ENCODE assay signal across 8 mouse cellular contexts in genomic region chr16:17202549-17202948, GRCm38 (mm10). TPM values are rescaled to one million over a fixed set of nuclear protein-coding genes. Genes with fewer than 3 reads are reported as not detected.
DNase-seq lines count a peak whose midpoint lies in the region; ATAC-seq and TF ChIP-seq lines count a peak whose summit lies in the region.

Ube2l3 (minus strand) TSS chr16:17202649.

- H3K4me2 ChIP-seq in limb, embryonic 12.5 days, result peak within 1 kb of the TSS; percentile 85

- no peak within 1 kb of the TSS for H3K9ac ChIP-seq in limb, embryonic 12.5 days (replicated peaks)

- H3K4me3 ChIP-seq in spleen, adult 2 months (ENCODE audit: extremely low read depth, insufficient read depth, insufficient read length), result peak within 1 kb of the TSS; percentile 87; the same call in 1 of the 2 replicates
- H3K4me3 ChIP-seq in limb, embryonic 12.5 days (replicated peaks), result peak within 1 kb of the TSS; percentile 93
- peak within 1 kb of the TSS; percentile 79 for H3K4me3 ChIP-seq in olfactory bulb, adult 2 months (ENCODE audit: insufficient read depth, low read depth, low read length)

- WGBS in spleen, adult 2 months, result 92% methylated on average over 1 of the region's 1 CpGs
- 87% methylated on average over 1 of the region's 1 CpGs for WGBS in limb, embryonic 12.5 days
- WGBS in olfactory bulb, adult 2 months, result 84% methylated on average over 1 of the region's 1 CpGs

- H3K27me3 ChIP-seq in spleen, adult 2 months (ENCODE audit: control insufficient read depth, insufficient read depth, low read length), result no peaks in the 10 kb centered on the region
- H3K27me3 ChIP-seq in limb, embryonic 12.5 days, result peaks cover 12% of the 10 kb centered on the region

- intact Hi-C loops in heart, postnatal 14 days (cut with DNase I), result no loop called here

- no peak for ATAC-seq in erythroblast, adult 5-6 weeks (replicated peaks; ENCODE audit: low FRiP score, poor library complexity, severe bottlenecking)
- no peak for ATAC-seq in limb, embryonic 12.5 days (ENCODE audit: insufficient number of reproducible peaks, insufficient read depth, low FRiP score, low TSS enrichment, low read depth)

- H3K9me3 ChIP-seq in limb, embryonic 12.5 days, result no peaks in the 10 kb centered on the region

- H3K27ac ChIP-seq in spleen, adult 2 months (ENCODE audit: insufficient read depth, low read length), result no peak within 1 kb of the TSS
- H3K27ac ChIP-seq in limb, embryonic 12.5 days, result 0 out of 2 replicates have a peak within 1 kb of the TSS, but pooled peaks have one; percentile 86
- H3K27ac ChIP-seq in olfactory bulb, adult 2 months (ENCODE audit: insufficient read depth, low read depth, low read length), result no peak within 1 kb of the TSS

- TF ChIP-seq POLR2A in spleen, adult 2 months (IDR thresholded peaks at IDR 0.05; ENCODE audit: low read depth, low read length), result no peak
- TF ChIP-seq POLR2A in olfactory bulb, adult 2 months (IDR thresholded peaks at IDR 0.05; ENCODE audit: insufficient read depth, low read depth, low read length), result no peak

- H3K4me1 ChIP-seq in spleen, adult 2 months (ENCODE audit: control insufficient read depth, insufficient read depth, insufficient read length), result peaks cover 6% of the 10 kb centered on the region
- H3K4me1 ChIP-seq in limb, embryonic 12.5 days (replicated peaks), result peaks cover 15% of the 10 kb centered on the region
- H3K4me1 ChIP-seq in olfactory bulb, adult 2 months (ENCODE audit: control insufficient read depth, insufficient read depth, low read length), result peaks cover 5% of the 10 kb centered on the region; the same call in 1 of the 2 replicates

- DNase-seq in spleen, adult 2 months (ENCODE audit: low read depth in 1 of 2, low spot score in 2 of 2), result no peak
- no peak for DNase-seq in spleen, postnatal 36 days (ENCODE audit: low spot score in 2 of 2)
- DNase-seq in heart, postnatal 14 days, result no peak
- DNase-seq in thymus, postnatal 14 days, result no peak
- no peak for DNase-seq in kidney, adult 8-10 months

- 0 out of 2 replicates have a peak, but pooled peaks cover 2% of the 10 kb centered on the region for H3K36me3 ChIP-seq in spleen, adult 2 months (ENCODE audit: control insufficient read depth, insufficient read depth, low read length)
- H3K36me3 ChIP-seq in limb, embryonic 12.5 days, result peaks cover 5% of the 10 kb centered on the region; the same call in 1 of the 2 replicates

- TF ChIP-seq CTCF in spleen, adult 2 months (IDR thresholded peaks at IDR 0.05; ENCODE audit: extremely low read depth, insufficient read depth, insufficient read length, insufficient replicate concordance), result no peak
- TF ChIP-seq CTCF in olfactory bulb, adult 2 months (IDR thresholded peaks at IDR 0.05; ENCODE audit: insufficient read depth, low read depth, low read length), result no peak

RNA-seq across cellular contexts. Expression of gene Ube2l3, which starts in this region (rescaled TPM):
- polyA plus RNA-seq in spleen, adult 2 months (2012; rRNA removed), result 28.3 and 31.4 TPM in 2 replicates
- 77.2 and 91.3 TPM in 2 replicates for total RNA-seq in erythroblast, adult 5-6 weeks (2015; ENCODE audit: low replicate concordance)
- total RNA-seq in erythroblast, adult 5-6 weeks (2017; ENCODE audit: low replicate concordance), result 16.7 and 33.8 TPM in 2 replicates
- 100 to 1,000 TPM; 114 to 118 TPM for total RNA-seq in heart, postnatal 14 days (2021)
- polyA plus RNA-seq in limb, embryonic 12.5 days (2016; fragmentation: Nextera tagmentation; extraction: Ambion mirVana), result 362 and 368 TPM in 2 replicates
- not detected in 2 replicates for polyA plus RNA-seq in olfactory bulb, adult 2 months (2012; ENCODE audit: insufficient read depth, insufficient read length, low replicate concordance, missing spikeins)

Comparison
In these comparisons a context has a peak if more than half of its experiments do, and no peak if none do; other contexts are left out.
1. RNA of gene Ube2l3 (polyA plus RNA-seq): 362 to 368 TPM in limb, embryonic 12.5 days; 28.3 to 31.4 TPM in spleen, adult 2 months and not detected in olfactory bulb, adult 2 months; every median in the first group is over 10 times any median in the second.
2. Peak in every context shown above with its lines, with median percentiles within 50 percentile points of each other: H3K4me3 ChIP-seq.